Mouse (Mus musculus): ENCODE data around the gene Rwdd2a. TPM values are rescaled to one million over a fixed set of nuclear protein-coding genes. Genes with fewer than 3 reads are reported as not detected.

Rwdd2a gene
- polyA plus RNA-seq (2015; fragmentation: Nextera tagmentation; extraction: Ambion mirVana) = 8.6 and 10.2 TPM in 2 replicates

GRCm38 (mm10) chr9:86571540-86572135 is at the start of gene Rwdd2a, which contains the start of gene Pgm3:
Gene Rwdd2a (plus strand): TSS chr9:86571991.
Gene Pgm3 (minus strand): TSS chr9:86571842.
- Histone ChIP-seq H3K4me3 (peak within 1 kb of the TSS; percentile 96), H3K27ac (replicated peaks) (peak within 1 kb of the TSS; percentile 71), H3K4me2 (replicated peaks) (peak within 1 kb of the TSS; percentile 99), H3K9ac (replicated peaks) (peak within 1 kb of the TSS; percentile 79), H3K9me3 (no peaks in the 10 kb centered on the region), H3K36me3 (peaks cover 23% of the 10 kb centered on the region), H3K27me3 (no peaks in the 10 kb centered on the region), H3K4me1 (peaks cover 19% of the 10 kb centered on the region)
- ATAC-seq (replicated peaks) = peak; percentile 99
- under 1% methylated on average over 59 of the region's 59 CpGs for WGBS

- H3K4me2 ChIP-seq (replicated peaks) = no peak overlapping the region
- no peak overlapping the region for H3K4me3 ChIP-seq
- no peak overlapping the region for H3K27ac ChIP-seq (replicated peaks)
- no peaks in the 10 kb centered on the region for H3K4me1 ChIP-seq
- no peak overlapping the region for H3K9ac ChIP-seq (replicated peaks)
- ATAC-seq (replicated peaks) = no peak
- H3K9me3 ChIP-seq = no peaks in the 10 kb centered on the region
- no peaks in the 10 kb centered on the region for H3K27me3 ChIP-seq
- H3K36me3 ChIP-seq = peaks cover 62% of the 10 kb centered on the region
Observed at GRCm38 (mm10) chr9:86522335-86522734, 49.5 kb upstream of the Rwdd2a start.

- H3K4me2 ChIP-seq (replicated peaks) = no peak overlapping the region
- H3K9ac ChIP-seq (replicated peaks) = no peak overlapping the region
- H3K36me3 ChIP-seq = peaks cover 40% of the 10 kb centered on the region
- H3K4me3 ChIP-seq = no peak overlapping the region
- WGBS = 62% methylated on average over 2 of the region's 2 CpGs
- no peak for ATAC-seq (replicated peaks)
- no peaks in the 10 kb centered on the region for H3K9me3 ChIP-seq
- no peaks in the 10 kb centered on the region for H3K4me1 ChIP-seq
- H3K27me3 ChIP-seq = no peaks in the 10 kb centered on the region
- no peak overlapping the region for H3K27ac ChIP-seq (replicated peaks)
Observed at GRCm38 (mm10) chr9:86525600-86525999, 46.2 kb upstream of the Rwdd2a start.

GRCm38 (mm10) chr9:86534071-86534470 is 37.7 kb upstream of the Rwdd2a start:
- WGBS = 89% methylated on average over 5 of the region's 5 CpGs
- Histone ChIP-seq H3K27me3 (no peaks in the 10 kb centered on the region), H3K27ac (replicated peaks) (no peak overlapping the region)

DNA sequence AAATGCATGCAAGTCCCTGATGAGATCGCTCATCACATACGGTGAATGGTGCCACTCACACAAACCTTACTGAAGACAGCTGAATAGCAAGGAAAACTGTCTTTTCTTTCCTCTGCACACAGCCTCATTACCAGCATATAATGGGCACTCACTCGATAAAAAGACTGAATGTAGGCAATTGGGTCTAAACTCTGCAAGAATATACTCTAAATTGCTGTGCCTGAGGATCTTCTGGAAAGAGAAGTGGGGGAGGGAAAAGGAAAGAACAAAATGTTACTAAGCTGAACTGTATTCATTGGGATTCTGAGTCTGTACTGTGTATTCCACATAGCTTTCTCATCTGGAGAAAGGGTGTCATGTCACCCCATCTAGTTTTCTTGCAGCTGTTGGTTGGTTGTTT is 28.3 kb upstream of the Rwdd2a start:
- Histone ChIP-seq H3K9ac (replicated peaks) (no peak overlapping the region), H3K27me3 (no peaks in the 10 kb centered on the region), H3K4me1 (0 out of 2 replicates have a peak, but pooled peaks cover 4% of the 10 kb centered on the region), H3K27ac (replicated peaks) (no peak overlapping the region), H3K9me3 (no peaks in the 10 kb centered on the region), H3K4me2 (replicated peaks) (no peak overlapping the region), H3K36me3 (peaks cover 57% of the 10 kb centered on the region), H3K4me3 (no peak overlapping the region)
- 21% methylated on average over 3 of the region's 3 CpGs for WGBS
- peak; percentile 58; the same call in 1 of the 2 replicates for ATAC-seq (replicated peaks)

More at GRCm38 (mm10) chr9:86534071-86534470, 37.7 kb upstream of the Rwdd2a start:
- Histone ChIP-seq H3K9ac (replicated peaks) (no peak overlapping the region), H3K36me3 (peaks cover 33% of the 10 kb centered on the region), H3K4me3 (no peak overlapping the region), H3K9me3 (no peaks in the 10 kb centered on the region), H3K4me2 (replicated peaks) (no peak overlapping the region), H3K4me1 (no peaks in the 10 kb centered on the region)
- ATAC-seq (replicated peaks) = no peak

DNA sequence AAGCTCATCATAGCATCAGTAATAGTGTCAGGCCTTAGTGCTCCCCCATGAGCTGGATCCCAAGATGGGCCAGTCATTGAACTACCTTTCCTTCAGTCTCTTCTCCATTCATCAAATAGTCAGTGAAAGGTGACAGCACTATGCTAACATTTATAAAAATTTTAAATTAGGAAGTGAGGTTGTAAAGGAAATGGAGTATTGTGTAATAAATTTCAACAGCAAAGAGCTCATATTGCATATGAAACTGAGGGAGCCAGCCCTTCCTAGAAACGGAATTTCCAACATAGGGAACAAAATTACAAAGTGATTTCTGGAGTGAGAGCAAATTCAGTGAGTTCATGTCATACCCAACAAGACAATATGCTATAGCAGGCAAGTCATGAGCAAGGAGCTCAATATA is 27.2 kb upstream of the Rwdd2a start:
- Histone ChIP-seq H3K27me3 (no peaks in the 10 kb centered on the region), H3K9ac (replicated peaks) (no peak overlapping the region), H3K9me3 (no peaks in the 10 kb centered on the region), H3K4me3 (no peak overlapping the region), H3K4me1 (0 out of 2 replicates have a peak, but pooled peaks cover 4% of the 10 kb centered on the region), H3K36me3 (peaks cover 66% of the 10 kb centered on the region), H3K27ac (replicated peaks) (no peak overlapping the region), H3K4me2 (replicated peaks) (no peak overlapping the region)
- ATAC-seq (replicated peaks) = no peak
- WGBS = 81% methylated on average over 1 of the region's 1 CpGs

DNA sequence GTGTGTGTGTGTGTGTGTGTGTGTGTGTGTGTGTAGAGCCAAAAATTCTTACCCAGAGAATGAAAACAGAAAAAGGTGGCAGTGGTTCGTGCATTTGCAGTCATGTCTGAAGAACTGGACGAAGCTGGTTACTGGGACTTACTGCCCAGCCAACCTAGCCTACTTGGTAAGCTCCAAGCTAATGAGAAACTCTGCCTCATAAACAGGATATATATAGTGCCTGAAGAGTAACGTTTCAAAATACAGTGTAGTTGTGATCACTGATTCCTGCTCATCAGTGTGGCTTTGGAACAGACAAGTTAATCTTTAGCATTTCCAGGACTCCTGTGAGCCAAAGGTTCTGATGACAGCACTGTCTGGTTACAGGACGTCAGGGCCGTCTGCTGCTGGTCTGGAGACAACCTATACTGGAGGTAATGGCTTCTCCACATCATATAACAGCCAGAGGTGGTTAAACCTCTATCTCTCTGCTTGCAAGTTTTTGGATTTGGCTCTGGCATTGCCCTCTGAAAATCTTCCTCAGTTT is 22.1 kb upstream of the Rwdd2a start:
- Histone ChIP-seq H3K27me3 (no peaks in the 10 kb centered on the region), H3K36me3 (peaks cover 66% of the 10 kb centered on the region), H3K9ac (replicated peaks) (no peak overlapping the region), H3K27ac (replicated peaks) (no peak overlapping the region), H3K9me3 (no peaks in the 10 kb centered on the region), H3K4me3 (no peak overlapping the region), H3K4me1 (no peaks in the 10 kb centered on the region), H3K4me2 (replicated peaks) (no peak overlapping the region)
- no peak for ATAC-seq (replicated peaks)
- WGBS = 88% methylated on average over 5 of the region's 5 CpGs

GRCm38 (mm10) chr9:86550717-86551116 is 21.1 kb upstream of the Rwdd2a start:
- no peaks in the 10 kb centered on the region for H3K9me3 ChIP-seq
- no peak for ATAC-seq (replicated peaks)
- no peak overlapping the region for H3K4me2 ChIP-seq (replicated peaks)
- H3K36me3 ChIP-seq = peaks cover 65% of the 10 kb centered on the region
- no peaks in the 10 kb centered on the region for H3K4me1 ChIP-seq
- no peak overlapping the region for H3K9ac ChIP-seq (replicated peaks)
- no peak overlapping the region for H3K27ac ChIP-seq (replicated peaks)
- H3K27me3 ChIP-seq = no peaks in the 10 kb centered on the region
- WGBS = 88% methylated on average over 3 of the region's 3 CpGs
- no peak overlapping the region for H3K4me3 ChIP-seq

- no peak for ATAC-seq (replicated peaks)
- Histone ChIP-seq H3K9me3 (no peaks in the 10 kb centered on the region), H3K36me3 (peaks cover 70% of the 10 kb centered on the region), H3K9ac (replicated peaks) (no peak overlapping the region), H3K4me1 (no peaks in the 10 kb centered on the region), H3K27ac (replicated peaks) (no peak overlapping the region), H3K4me3 (no peak overlapping the region), H3K4me2 (replicated peaks) (no peak overlapping the region), H3K27me3 (no peaks in the 10 kb centered on the region)
- WGBS = 88% methylated on average over 9 of the region's 9 CpGs
Observed at GRCm38 (mm10) chr9:86553886-86554285, 17.9 kb upstream of the Rwdd2a start.

DNA sequence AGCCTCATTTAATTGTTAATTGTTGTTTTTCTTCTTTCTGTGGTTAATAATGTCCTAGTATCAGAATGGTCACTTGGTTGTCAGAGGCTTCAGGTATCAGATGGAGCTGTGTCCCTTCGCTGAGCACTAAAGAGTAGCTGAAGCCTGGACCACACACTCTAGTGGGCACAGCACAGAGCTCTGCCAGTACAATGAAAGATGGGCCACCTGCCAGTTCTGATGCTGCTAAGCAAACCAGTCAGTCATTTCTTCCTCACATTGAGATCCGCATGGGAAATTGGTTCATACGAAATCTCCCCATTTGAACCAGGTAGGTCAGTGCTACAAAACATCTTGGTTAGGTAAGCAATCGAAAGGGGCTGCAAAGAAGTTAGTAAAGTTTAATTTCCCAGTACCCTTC is 17.1 kb upstream of the Rwdd2a start:
- no peak overlapping the region for H3K27ac ChIP-seq (replicated peaks)
- H3K9ac ChIP-seq (replicated peaks) = no peak overlapping the region
- no peak for ATAC-seq (replicated peaks)
- H3K27me3 ChIP-seq = no peaks in the 10 kb centered on the region
- H3K4me2 ChIP-seq (replicated peaks) = no peak overlapping the region
- no peaks in the 10 kb centered on the region for H3K4me1 ChIP-seq
- H3K9me3 ChIP-seq = no peaks in the 10 kb centered on the region
- WGBS = 93% methylated on average over 4 of the region's 4 CpGs
- H3K36me3 ChIP-seq = peaks cover 72% of the 10 kb centered on the region
- H3K4me3 ChIP-seq = no peak overlapping the region

GRCm38 (mm10) chr9:86560543-86560942 is 11.2 kb upstream of the Rwdd2a start:
- WGBS = 89% methylated on average over 3 of the region's 3 CpGs
- no peaks in the 10 kb centered on the region for H3K9me3 ChIP-seq
- ATAC-seq (replicated peaks) = no peak

GRCm38 (mm10) chr9:86569314-86569910 is 2.4 kb upstream of the Rwdd2a start:
- no peak overlapping the region for H3K4me2 ChIP-seq (replicated peaks)
- H3K27me3 ChIP-seq = no peaks in the 10 kb centered on the region
- H3K9me3 ChIP-seq = no peaks in the 10 kb centered on the region
- WGBS = 90% methylated on average over 3 of the region's 3 CpGs
- H3K36me3 ChIP-seq = peaks cover 36% of the 10 kb centered on the region
- H3K27ac ChIP-seq (replicated peaks) = no peak overlapping the region
- no peak overlapping the region for H3K9ac ChIP-seq (replicated peaks)
- H3K4me1 ChIP-seq = peaks cover 19% of the 10 kb centered on the region
- H3K4me3 ChIP-seq = no peak overlapping the region
- no peak for ATAC-seq (replicated peaks)

More at GRCm38 (mm10) chr9:86560543-86560942, 11.2 kb upstream of the Rwdd2a start:
- Histone ChIP-seq H3K4me2 (replicated peaks) (no peak overlapping the region), H3K4me3 (no peak overlapping the region), H3K9ac (replicated peaks) (no peak overlapping the region), H3K36me3 (peaks cover 80% of the 10 kb centered on the region), H3K27me3 (no peaks in the 10 kb centered on the region), H3K27ac (replicated peaks) (no peak overlapping the region), H3K4me1 (no peaks in the 10 kb centered on the region)

Data from forebrain, embryonic 15.5 days (tissue).